Mouse (Mus musculus): Measurements from ENCODE around the gene Tmem95.

Tmem95 gene

GRCm38 (mm10) chr11:69910781-69911560 is 33.2 kb upstream of the Tmem95 start:
- DNase-seq (ENCODE audit: low read depth): no peak

- DNase-seq (ENCODE audit: low read depth): no peak
Measured at GRCm38 (mm10) chr11:69910177-69910576, 32.4 kb upstream of the Tmem95 start.

- no peak for DNase-seq (ENCODE audit: low read depth)
Measured at GRCm38 (mm10) chr11:69909174-69909573, 31.4 kb upstream of the Tmem95 start.

- DNase-seq (ENCODE audit: low read depth): no peak
Measured at GRCm38 (mm10) chr11:69908645-69909044, 30.8 kb upstream of the Tmem95 start.

DNA sequence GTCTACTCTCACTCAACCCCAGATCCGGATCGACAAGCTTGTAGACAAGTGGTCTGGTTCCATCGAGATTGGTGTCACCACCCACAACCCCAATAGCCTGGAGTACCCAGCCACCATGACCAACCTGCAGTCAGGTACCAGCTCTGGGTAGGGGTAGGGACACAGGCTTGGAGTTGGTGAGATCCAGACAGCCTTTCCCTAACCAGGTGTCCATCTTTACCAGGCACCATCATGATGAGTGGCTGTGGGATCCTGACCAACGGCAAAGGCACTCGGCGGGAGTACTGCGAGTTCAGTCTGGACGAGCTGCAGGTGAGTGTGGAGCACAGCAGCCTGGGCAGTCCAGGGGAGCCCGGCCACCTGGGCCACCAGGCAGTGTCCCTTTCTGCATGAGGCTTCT is 26.5 kb upstream of the Tmem95 start:
- DNase-seq (ENCODE audit: low read depth): no peak

DNA sequence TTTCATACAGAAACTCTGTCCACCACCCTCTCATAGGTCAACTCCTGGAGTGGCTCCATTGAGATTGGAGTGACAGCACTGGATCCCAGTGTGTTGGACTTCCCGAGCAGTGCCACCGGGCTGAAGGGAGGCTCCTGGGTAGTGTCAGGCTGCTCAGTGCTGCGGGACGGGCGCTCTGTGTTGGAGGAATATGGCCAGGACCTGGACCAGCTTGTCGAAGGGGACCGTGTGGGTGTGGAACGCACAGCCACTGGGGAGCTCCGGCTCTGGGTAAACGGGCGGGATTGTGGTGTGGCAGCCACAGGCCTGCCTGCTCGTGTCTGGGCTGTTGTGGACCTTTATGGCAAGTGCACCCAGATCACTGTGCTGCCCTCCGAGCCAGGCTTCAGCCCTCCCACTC is 25.2 kb upstream of the Tmem95 start:
- DNase-seq (ENCODE audit: low read depth): no peak

- DNase-seq (ENCODE audit: low read depth): no peak
Measured at GRCm38 (mm10) chr11:69901993-69902392, 24.2 kb upstream of the Tmem95 start.

GRCm38 (mm10) chr11:69901406-69901846 is 23.6 kb upstream of the Tmem95 start:
- DNase-seq (ENCODE audit: low read depth): peak; percentile 99

DNA sequence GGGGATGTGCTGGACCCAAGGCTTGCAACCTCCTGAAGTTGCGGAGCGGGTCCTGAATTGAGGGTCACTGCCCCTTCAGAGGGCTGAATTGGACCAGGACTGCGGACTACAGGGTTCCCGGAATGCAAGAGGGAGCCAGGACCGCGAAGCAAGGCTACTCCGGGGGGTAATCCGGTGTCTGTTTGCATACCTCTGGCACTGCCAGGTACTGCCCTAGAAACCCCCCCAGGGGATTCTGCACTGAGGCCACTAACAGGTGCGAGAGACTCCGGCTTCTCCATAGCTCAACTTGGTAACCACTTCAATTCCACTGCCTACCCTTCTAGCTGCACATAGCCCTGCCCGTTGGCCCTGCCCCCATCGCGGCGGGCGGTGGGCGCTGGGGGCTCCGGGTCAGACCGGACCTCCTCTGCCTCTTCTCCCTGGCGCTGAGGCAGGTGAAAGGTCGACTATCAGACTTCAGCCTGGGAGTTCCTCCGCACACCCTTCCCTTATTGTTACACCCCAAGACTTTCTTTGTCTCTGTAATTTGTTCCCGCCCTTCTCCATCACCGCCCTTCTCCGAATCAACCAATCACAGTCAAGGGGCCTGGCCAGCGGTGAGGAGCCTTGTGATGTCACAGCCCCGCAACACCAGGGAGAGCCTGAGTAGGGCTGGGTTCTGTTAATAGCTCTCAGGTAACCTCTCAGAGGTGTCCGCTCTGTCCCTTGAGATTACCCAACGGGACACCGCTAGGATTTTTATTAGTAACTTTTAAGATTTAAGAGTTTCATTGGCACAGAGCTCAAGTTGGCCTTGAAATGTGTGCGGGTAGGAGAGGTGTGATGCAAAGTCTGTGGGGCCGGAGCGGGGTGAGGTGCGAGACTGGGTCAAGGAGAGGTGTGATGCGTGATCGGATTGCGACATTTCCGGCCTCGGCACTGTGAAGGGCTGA is 22.9 kb upstream of the Tmem95 start, which contains the start of the genes 2810408A11Rik and Neurl4:
TSS of gene 2810408A11Rik (minus strand) at position 517 of the 935 bp plus-strand sequence.
TSS of gene Neurl4 (plus strand) at position 602 of the 935 bp plus-strand sequence.
- DNase-seq (ENCODE audit: low read depth): peak; percentile 99

DNA sequence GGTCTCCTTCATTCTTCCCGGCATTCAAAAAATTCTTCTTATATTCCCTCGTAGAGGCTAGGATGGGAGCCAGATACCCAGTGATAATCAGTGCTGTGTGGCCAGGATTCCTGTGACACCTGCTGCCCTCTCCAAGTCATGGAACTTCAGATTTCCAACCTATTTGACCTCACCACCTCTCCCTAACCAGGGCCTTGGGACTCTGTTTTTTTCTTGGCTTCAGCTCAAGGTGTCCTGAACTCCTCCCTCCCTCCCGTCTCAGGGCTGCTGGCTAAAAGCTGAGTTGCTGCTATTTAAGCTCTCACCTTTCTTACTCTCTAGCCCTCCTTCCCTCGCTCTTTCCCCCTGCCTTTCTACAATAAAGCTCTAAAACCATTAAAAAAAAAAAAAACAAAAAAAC is 22.1 kb upstream of the Tmem95 start:
- DNase-seq (ENCODE audit: low read depth): no peak

DNA sequence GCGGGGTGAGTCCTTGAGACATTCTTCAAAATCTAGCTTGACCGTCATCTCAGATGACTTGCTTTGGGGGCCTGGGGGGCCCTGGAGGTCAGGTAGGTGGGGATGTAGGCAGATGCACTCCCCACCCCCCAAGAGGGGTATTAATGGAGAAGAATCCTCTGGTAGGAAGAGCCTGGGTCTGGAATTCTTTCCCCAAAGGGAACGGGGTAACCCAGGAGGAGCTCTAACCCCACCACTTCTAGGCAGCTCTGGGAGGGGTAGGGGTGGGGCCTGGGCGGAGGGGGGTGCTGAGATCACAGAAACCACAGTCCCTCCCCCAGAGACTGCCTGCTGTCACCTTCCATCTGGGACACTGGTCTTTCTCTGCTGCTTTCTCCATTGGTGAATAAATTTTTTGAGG is 17.5 kb upstream of the Tmem95 start, which contains the start of gene Acap1:
TSS of gene Acap1 (minus strand) at position 249 of the 400 bp plus-strand sequence.
- peak; percentile 87 for DNase-seq (ENCODE audit: low read depth)

- DNase-seq (ENCODE audit: low read depth): peak; percentile 92
Measured at GRCm38 (mm10) chr11:69894671-69895070, 16.9 kb upstream of the Tmem95 start.

- no peak for DNase-seq (ENCODE audit: low read depth)
Measured at GRCm38 (mm10) chr11:69891482-69891881, 13.7 kb upstream of the Tmem95 start.

DNA sequence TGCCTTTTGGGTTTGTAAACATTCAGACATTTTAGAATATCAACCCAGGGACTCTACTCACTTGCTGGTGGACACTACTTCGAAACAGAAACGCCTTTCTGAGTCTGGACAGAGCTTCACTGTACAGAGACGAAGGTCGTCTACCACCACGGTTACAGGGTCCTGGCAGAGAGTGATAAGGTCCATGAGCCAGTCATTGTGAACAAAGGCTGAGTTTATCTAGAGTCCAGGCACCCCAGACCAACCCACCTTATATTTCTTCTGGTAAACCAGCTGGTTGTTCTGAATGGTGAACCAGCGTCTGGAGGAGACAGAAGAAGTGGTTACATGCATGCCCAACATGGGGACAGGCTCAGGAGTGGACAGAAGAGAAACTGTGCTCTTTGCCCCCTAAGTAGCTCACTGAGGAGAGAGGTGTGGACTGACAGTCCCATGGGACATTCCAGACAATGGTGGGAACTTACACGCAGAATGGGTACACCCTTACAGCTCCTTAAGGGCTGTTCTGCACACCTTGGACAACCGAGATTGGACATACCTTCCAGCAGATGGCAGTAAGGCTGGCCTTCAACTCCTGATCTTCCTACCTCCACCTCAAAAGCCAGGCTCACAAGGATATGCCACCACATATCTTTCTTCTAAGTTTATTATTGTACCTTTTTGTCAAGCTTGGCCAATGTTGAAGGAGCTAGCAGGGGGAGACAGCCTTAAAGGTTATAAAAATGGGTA is 9.3 kb upstream of the Tmem95 start:
- peak; percentile 49 for DNase-seq (ENCODE audit: low read depth)

DNA sequence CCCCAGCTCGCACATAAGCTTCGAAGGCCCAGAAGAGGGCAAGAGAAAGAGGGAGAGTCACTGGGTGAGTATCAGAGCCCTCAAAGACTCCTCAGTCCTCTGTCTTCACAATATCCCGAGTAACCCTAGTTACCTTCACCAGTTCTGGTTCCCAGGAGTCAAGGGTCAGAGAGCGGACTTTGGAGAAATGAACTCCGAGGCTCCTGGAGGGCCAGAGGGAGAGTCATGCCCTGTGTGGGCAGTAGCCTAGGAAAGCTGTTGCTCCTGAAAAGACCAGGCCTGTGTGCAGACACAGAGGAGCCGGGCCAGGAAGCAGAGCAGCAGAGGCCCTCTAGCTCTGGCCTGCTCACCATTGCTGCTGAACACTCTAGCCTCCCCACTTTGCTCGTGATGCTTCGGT is 6.8 kb upstream of the Tmem95 start:
- DNase-seq (ENCODE audit: low read depth): no peak

DNA sequence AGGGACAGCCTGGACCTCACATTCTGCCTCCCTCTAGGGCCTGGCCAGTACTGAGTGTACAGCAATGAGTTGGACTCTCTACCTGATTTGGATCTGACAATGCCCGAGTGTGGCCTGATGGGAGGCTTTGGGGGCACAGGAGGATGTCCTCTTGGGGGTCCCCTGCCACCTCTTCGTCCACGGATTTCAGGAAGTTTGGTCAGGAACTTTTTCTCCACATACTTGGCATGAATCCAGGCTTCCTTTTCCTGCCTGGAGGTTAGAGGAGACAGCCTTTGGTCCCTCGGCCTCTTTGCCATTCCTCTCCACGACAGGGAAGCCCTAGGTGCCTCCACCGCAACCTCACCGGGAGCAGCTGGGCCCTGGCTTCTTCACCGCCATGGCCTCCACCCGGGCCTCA is 6.4 kb upstream of the Tmem95 start:
- no peak for DNase-seq (ENCODE audit: low read depth)

DNA sequence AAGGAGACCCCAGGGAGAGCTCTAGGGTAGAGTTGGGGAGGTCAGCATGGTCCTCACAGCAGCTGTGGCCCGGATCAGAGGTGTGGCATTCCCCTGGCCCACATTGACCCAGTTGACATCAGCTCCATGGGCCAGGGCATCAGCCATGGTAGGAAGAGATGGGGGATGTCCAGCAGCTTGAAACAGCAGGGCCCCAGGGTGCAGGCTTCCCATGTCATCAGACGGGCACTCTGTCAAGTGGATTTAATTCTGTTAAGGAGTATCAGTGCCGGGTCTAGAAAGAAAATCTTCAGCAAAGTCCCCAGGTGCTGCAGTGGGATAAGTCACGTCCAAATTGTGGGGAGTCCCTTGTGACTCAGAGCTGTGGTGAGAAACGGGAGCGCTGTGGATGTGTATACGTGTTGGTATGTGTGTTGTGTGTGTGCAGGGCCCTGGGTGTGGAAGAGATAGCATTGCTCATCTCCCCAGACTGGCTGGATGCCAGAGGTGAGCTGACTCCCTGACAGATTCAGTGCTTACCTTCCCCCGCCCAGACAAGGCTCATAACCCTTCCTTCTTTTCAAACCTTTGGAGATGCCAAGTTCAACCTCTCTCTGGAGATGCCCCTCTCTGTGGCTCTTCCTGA is 5.8 kb upstream of the Tmem95 start:
- DNase-seq (ENCODE audit: low read depth): no peak

GRCm38 (mm10) chr11:69883066-69883465 is 5.2 kb upstream of the Tmem95 start:
- DNase-seq (ENCODE audit: low read depth): peak; percentile 63

GRCm38 (mm10) chr11:69881787-69882670 is 4.2 kb upstream of the Tmem95 start:
- no peak for DNase-seq (ENCODE audit: low read depth)

GRCm38 (mm10) chr11:69880853-69881603 is 3.2 kb upstream of the Tmem95 start, which contains the start of gene Kctd11:
TSS of gene Kctd11 (minus strand) at chr11:69881406.
- peak; percentile 89 for DNase-seq (ENCODE audit: low read depth)
